Mouse (Mus musculus) neural tube, embryonic 12.5 days (tissue): ENCODE measurements at regions not wholly inside any gene's neighbourhood (a gene's known extent, or its start where the extent isn't known, plus 50 kb on each side); places are given as distances from the start of the nearest gene placed in this dataset.
"Not testable (repeated sequence)": the region's sequence is repeated elsewhere in the genome, so short reads cannot be mapped to it uniquely, and the experiment has no call there.

Experiments used
- ATAC-seq: fragments of 200-750 bp; cut with Nextera tagmentation; 2 replicates; pipeline ENCODE4 v1.8.0; 2017; ENCODE audit warnings: low read depth, mild to moderate bottlenecking, moderate TSS enrichment, moderate library complexity; ENCODE audit not compliant: low FRiP score
- H3K27ac ChIP-seq: fragments of 300-500 bp; sonication (generic); 2 replicates; pipeline ENCODE4 v1.5.1; 2016
- H3K27me3 ChIP-seq: fragments of 300-500 bp; sonication (generic); replicated peaks from 2 replicates; pipeline ENCODE4 v1.6.1; 2016; ENCODE audit warnings: mild to moderate bottlenecking
- H3K36me3 ChIP-seq: fragments of 300-500 bp; sonication (generic); 2 replicates; pipeline ENCODE4 v1.6.1; 2016; ENCODE audit warnings: mild to moderate bottlenecking
- H3K4me1 ChIP-seq: fragments of 300-500 bp; sonication (generic); 2 replicates; pipeline ENCODE4 v1.6.1; 2016
- H3K4me2 ChIP-seq: fragments of 300-500 bp; sonication (generic); replicated peaks from 2 replicates; pipeline ENCODE4 v1.6.1; 2016; ENCODE audit warnings: mild to moderate bottlenecking
- H3K4me3 ChIP-seq: fragments of 300-500 bp; sonication (generic); 2 replicates; pipeline ENCODE4 v1.5.1; 2016
- H3K9ac ChIP-seq: fragments of 300-500 bp; sonication (generic); 2 replicates; pipeline ENCODE4 v1.6.1; 2016; ENCODE audit warnings: mild to moderate bottlenecking
- H3K9me3 ChIP-seq: fragments of 300-500 bp; sonication (generic); 2 replicates; pipeline ENCODE4 v1.6.1; 2016; ENCODE audit warnings: mild to moderate bottlenecking
- WGBS: fragments of 180-500 bp; shearing (Covaris S2); methylation state at CpG from one replicate; pipeline ENCODE4 v1.1.7; 2016; 5-methylcytosine and 5-hydroxymethylcytosine counted together

GRCm38 (mm10) chr2:166516261-166516660 lies 197.4 kb downstream of the Prex1 start:
- 71% methylated on average over 1 of the region's 1 CpGs for WGBS
- Histone ChIP-seq H3K27me3 (peaks cover 12% of the 10 kb centered on the region; the same call in 1 of the 2 replicates), H3K4me1 (peaks cover 26% of the 10 kb centered on the region), H3K9ac (no peak overlapping the region), H3K36me3 (no peaks in the 10 kb centered on the region), H3K4me2 (0 out of 2 replicates have a peak overlapping the region, but pooled peaks have one; percentile 9), H3K27ac (no peak overlapping the region), H3K4me3 (no peak overlapping the region), H3K9me3 (no peaks in the 10 kb centered on the region)
- ATAC-seq: no peak

DNA sequence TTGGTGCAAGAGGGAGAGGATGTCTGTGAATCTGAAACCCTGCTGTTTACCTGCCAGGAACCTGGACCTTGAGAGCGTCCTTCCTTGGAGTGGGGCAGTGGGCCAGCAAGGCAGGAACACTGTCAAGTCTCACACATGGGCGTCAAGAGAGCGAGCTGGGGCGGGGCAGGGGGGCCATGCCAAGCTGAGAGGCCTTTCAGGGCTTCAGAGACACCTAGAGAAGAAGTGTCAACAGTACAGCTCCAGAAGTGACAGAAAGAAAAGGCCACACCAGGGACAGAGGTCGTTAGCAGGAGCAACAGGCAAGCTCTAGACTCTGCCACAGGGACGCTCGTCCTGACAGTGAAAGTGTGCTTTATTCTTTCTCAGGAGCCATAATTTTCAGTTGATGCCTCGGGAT lies 199.0 kb downstream of the Prex1 start:
- H3K4me3 ChIP-seq: no peak overlapping the region
- H3K9ac ChIP-seq: no peak overlapping the region
- 56% methylated on average over 8 of the region's 8 CpGs for WGBS
- no peaks in the 10 kb centered on the region for H3K36me3 ChIP-seq
- no peaks in the 10 kb centered on the region for H3K9me3 ChIP-seq
- H3K27ac ChIP-seq: no peak overlapping the region
- H3K27me3 ChIP-seq: peaks cover 12% of the 10 kb centered on the region; the same call in 1 of the 2 replicates
- peaks cover 26% of the 10 kb centered on the region for H3K4me1 ChIP-seq
- ATAC-seq: no peak
- no peak overlapping the region for H3K4me2 ChIP-seq

DNA sequence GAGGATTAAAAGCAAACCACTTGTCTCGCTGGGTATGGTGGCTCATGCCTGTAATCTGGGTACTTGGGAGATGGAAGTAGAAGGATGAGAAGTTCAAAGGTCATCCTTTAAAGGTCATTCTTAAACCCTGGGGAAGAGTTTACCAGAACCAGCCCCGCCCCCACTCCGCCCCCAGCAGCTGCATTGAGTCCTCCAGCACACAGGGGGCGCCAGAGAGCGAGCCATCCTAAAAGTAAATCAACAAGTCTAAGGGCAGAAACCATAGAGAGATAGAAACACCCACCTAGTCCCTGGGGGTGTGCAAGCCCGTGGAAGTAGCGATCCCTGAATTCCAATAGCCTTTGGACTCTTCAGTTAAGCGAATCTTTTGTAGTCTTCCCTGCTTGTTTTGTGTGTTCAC lies 201.1 kb downstream of the Prex1 start:
- 84% methylated on average over 8 of the region's 8 CpGs for WGBS
- Histone ChIP-seq H3K27me3 (0 out of 2 replicates have a peak, but pooled peaks cover 5% of the 10 kb centered on the region), H3K9ac (no peak overlapping the region), H3K4me1 (peaks cover 18% of the 10 kb centered on the region), H3K27ac (no peak overlapping the region), H3K9me3 (peaks cover 9% of the 10 kb centered on the region; the same call in 1 of the 2 replicates), H3K4me3 (no peak overlapping the region), H3K4me2 (no peak overlapping the region), H3K36me3 (no peaks in the 10 kb centered on the region)
- ATAC-seq: no peak

GRCm38 (mm10) chr2:166511477-166511876 lies 202.2 kb downstream of the Prex1 start:
- H3K27ac ChIP-seq, H3K4me2 ChIP-seq, H3K4me1 ChIP-seq, ATAC-seq, H3K9me3 ChIP-seq, H3K9ac ChIP-seq, H3K4me3 ChIP-seq, H3K36me3 ChIP-seq, H3K27me3 ChIP-seq: not testable (repeated sequence)
- whole genome bisulfite sequencing: 80% methylated on average over 3 of the region's 3 CpGs

- Histone ChIP-seq H3K4me1 (peaks cover 6% of the 10 kb centered on the region), H3K9me3 (peaks cover 9% of the 10 kb centered on the region; the same call in 1 of the 2 replicates), H3K4me3 (no peak overlapping the region), H3K4me2 (no peak overlapping the region), H3K9ac (no peak overlapping the region), H3K36me3 (no peaks in the 10 kb centered on the region), H3K27me3 (0 out of 2 replicates have a peak, but pooled peaks cover 5% of the 10 kb centered on the region), H3K27ac (no peak overlapping the region)
- WGBS: 87% methylated on average over 4 of the region's 4 CpGs
- no peak for ATAC-seq
Measured at GRCm38 (mm10) chr2:166510776-166511175, 202.9 kb downstream of the Prex1 start.

- Histone ChIP-seq H3K4me1 (peaks cover 4% of the 10 kb centered on the region), H3K27ac (no peak overlapping the region), H3K9ac (no peak overlapping the region), H3K4me3 (no peak overlapping the region), H3K36me3 (no peaks in the 10 kb centered on the region), H3K4me2 (no peak overlapping the region), H3K9me3 (peaks cover 9% of the 10 kb centered on the region; the same call in 1 of the 2 replicates), H3K27me3 (0 out of 2 replicates have a peak, but pooled peaks cover 3% of the 10 kb centered on the region)
- 76% methylated on average over 10 of the region's 10 CpGs for WGBS
- no peak for ATAC-seq
Measured at GRCm38 (mm10) chr2:166509591-166509990, 204.0 kb downstream of the Prex1 start.

GRCm38 (mm10) chr2:166508656-166509420 lies 204.8 kb downstream of the Prex1 start:
- no peaks in the 10 kb centered on the region for H3K36me3 ChIP-seq
- H3K9ac ChIP-seq: no peak overlapping the region
- peaks cover 9% of the 10 kb centered on the region; the same call in 1 of the 2 replicates for H3K9me3 ChIP-seq
- H3K4me2 ChIP-seq: no peak overlapping the region
- WGBS: 80% methylated on average over 8 of the region's 8 CpGs
- H3K4me1 ChIP-seq: peaks cover 7% of the 10 kb centered on the region
- H3K4me3 ChIP-seq: no peak overlapping the region
- no peak overlapping the region for H3K27ac ChIP-seq
- H3K27me3 ChIP-seq: no peaks in the 10 kb centered on the region
- no peak for ATAC-seq

GRCm38 (mm10) chr2:166505309-166505708 lies 208.3 kb downstream of the Prex1 start:
- peaks cover 11% of the 10 kb centered on the region for H3K4me1 ChIP-seq
- H3K4me3 ChIP-seq: no peak overlapping the region
- 0 out of 2 replicates have a peak overlapping the region, but pooled peaks have one; percentile 9 for H3K27ac ChIP-seq
- H3K36me3 ChIP-seq: no peaks in the 10 kb centered on the region
- peaks cover 9% of the 10 kb centered on the region; the same call in 1 of the 2 replicates for H3K9me3 ChIP-seq
- ATAC-seq: no peak
- no peak overlapping the region for H3K4me2 ChIP-seq
- 69% methylated on average over 9 of the region's 9 CpGs for WGBS
- no peak overlapping the region for H3K9ac ChIP-seq
- no peaks in the 10 kb centered on the region for H3K27me3 ChIP-seq

GRCm38 (mm10) chr2:166503666-166504065 lies 210.0 kb downstream of the Prex1 start:
- no peaks in the 10 kb centered on the region for H3K27me3 ChIP-seq
- H3K4me3 ChIP-seq: no peak overlapping the region
- H3K4me2 ChIP-seq: no peak overlapping the region
- peaks cover 11% of the 10 kb centered on the region for H3K4me1 ChIP-seq
- no peak for ATAC-seq
- WGBS: 50% methylated on average over 6 of the region's 6 CpGs
- H3K9ac ChIP-seq: no peak overlapping the region
- no peak overlapping the region for H3K27ac ChIP-seq
- no peaks in the 10 kb centered on the region for H3K36me3 ChIP-seq
- 0 out of 2 replicates have a peak, but pooled peaks cover 5% of the 10 kb centered on the region for H3K9me3 ChIP-seq

DNA sequence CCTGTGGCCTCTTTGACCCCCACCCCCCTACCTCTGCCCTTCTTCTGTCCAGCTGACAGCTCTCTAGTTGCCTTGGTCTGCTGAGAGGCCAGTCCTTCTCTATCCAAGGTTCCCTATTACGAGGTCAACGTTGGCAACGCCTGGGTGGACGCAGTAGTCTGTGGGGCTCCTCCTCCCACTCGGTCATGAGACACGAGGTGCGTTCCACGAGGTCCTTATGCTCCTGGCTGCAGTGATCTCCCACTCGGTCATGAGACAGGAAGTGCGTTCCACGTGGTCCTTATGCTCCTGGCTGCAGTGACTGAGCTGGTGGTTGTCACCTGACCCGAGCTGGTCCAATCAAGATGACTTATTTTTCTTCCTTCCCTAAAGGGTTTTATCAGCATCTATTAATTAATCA lies 220.7 kb downstream of the Prex1 start:
- H3K4me2 ChIP-seq: no peak overlapping the region
- H3K9ac ChIP-seq: no peak overlapping the region
- H3K27me3 ChIP-seq: no peaks in the 10 kb centered on the region
- H3K4me1 ChIP-seq: peaks cover 20% of the 10 kb centered on the region
- no peak for ATAC-seq
- H3K9me3 ChIP-seq: no peaks in the 10 kb centered on the region
- no peak overlapping the region for H3K27ac ChIP-seq
- 84% methylated on average over 12 of the region's 12 CpGs for WGBS
- no peak overlapping the region for H3K4me3 ChIP-seq
- no peaks in the 10 kb centered on the region for H3K36me3 ChIP-seq

DNA sequence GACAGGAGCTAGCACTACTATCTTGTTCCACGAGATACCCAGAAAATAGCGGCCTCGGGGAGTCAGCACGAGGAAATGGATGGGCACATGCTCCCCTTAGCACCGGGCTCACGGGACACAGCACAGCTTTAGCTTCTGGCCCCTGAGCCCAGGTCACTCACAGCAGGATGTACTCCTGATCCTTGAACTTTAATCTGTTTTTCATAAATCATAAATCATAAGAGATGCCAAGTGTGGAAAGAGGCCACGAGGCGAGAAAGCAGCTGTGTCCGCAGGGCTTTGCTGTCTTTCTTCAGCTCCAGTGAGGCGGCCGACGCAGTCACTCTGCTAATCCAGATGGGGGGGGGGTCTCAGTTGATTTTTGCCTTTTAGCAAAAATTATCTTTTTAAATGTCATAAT lies 221.2 kb downstream of the Prex1 start:
- no peaks in the 10 kb centered on the region for H3K27me3 ChIP-seq
- no peak overlapping the region for H3K4me2 ChIP-seq
- H3K4me1 ChIP-seq: peaks cover 24% of the 10 kb centered on the region
- WGBS: 65% methylated on average over 12 of the region's 12 CpGs
- no peak overlapping the region for H3K4me3 ChIP-seq
- H3K9me3 ChIP-seq: no peaks in the 10 kb centered on the region
- no peak overlapping the region for H3K9ac ChIP-seq
- H3K27ac ChIP-seq: no peak overlapping the region
- no peaks in the 10 kb centered on the region for H3K36me3 ChIP-seq
- ATAC-seq: no peak

- Histone ChIP-seq H3K27ac (no peak overlapping the region), H3K27me3 (no peaks in the 10 kb centered on the region), H3K36me3 (no peaks in the 10 kb centered on the region), H3K9ac (no peak overlapping the region), H3K4me3 (no peak overlapping the region), H3K4me1 (peaks cover 24% of the 10 kb centered on the region), H3K4me2 (no peak overlapping the region), H3K9me3 (no peaks in the 10 kb centered on the region)
- ATAC-seq: no peak
- WGBS: 78% methylated on average over 6 of the region's 6 CpGs
Measured at GRCm38 (mm10) chr2:166491861-166492260, 221.8 kb downstream of the Prex1 start.
